13 mouse cellular contexts compared by ENCODE assay signal in genomic region chr6:52171938-52172337, GRCm38 (mm10). TPM values are rescaled to one million over a fixed set of nuclear protein-coding genes. Genes with fewer than 3 reads are reported as not detected.
DNase-seq lines count a peak whose midpoint lies in the region; ATAC-seq and TF ChIP-seq lines count a peak whose summit lies in the region.
"Had no signal": no experiment of that assay in that cellular context is flagged by ENCODE, and none has a peak within 500 bp of the region (broad histone marks: within the 10 kb centered on the region; RNA-seq: fewer than 3 reads in every experiment).

No protein-coding gene starts in this region.

- peaks cover 47% of the 10 kb centered on the region for H3K4me1 ChIP-seq in heart, embryonic 10.5 days
- peaks cover 4% of the 10 kb centered on the region for H3K4me1 ChIP-seq in embryonic facial prominence, embryonic 11.5 days (ENCODE audit: control insufficient read depth, insufficient read depth, low read length)
- peaks cover 13% of the 10 kb centered on the region; the same call in 1 of the 2 replicates for H3K4me1 ChIP-seq in kidney, adult 2 months (ENCODE audit: control insufficient read depth, insufficient read depth, low read length)
- peaks cover 3% of the 10 kb centered on the region; the same call in 1 of the 2 replicates for H3K4me1 ChIP-seq in liver, embryonic 16.5 days (ENCODE audit: control insufficient read depth, low read depth, low read length)

- no peaks in the 10 kb centered on the region for H3K9me3 ChIP-seq in heart, embryonic 10.5 days
- H3K9me3 ChIP-seq in embryonic facial prominence, embryonic 11.5 days (replicated peaks; ENCODE audit: control insufficient read depth, low read length), result no peaks in the 10 kb centered on the region
- no peaks in the 10 kb centered on the region for H3K9me3 ChIP-seq in liver, embryonic 16.5 days (replicated peaks; ENCODE audit: control insufficient read depth, low read length)

- WGBS in heart, embryonic 10.5 days, result 9% methylated on average over 7 of the region's 7 CpGs
- 5% methylated on average over 7 of the region's 7 CpGs for WGBS in embryonic facial prominence, embryonic 11.5 days
- WGBS in kidney, adult 2 months, result 31% methylated on average over 7 of the region's 7 CpGs
- WGBS in liver, embryonic 16.5 days (ENCODE audit: insufficient replicate concordance), result 33% methylated on average over 7 of the region's 7 CpGs

- no peak for ATAC-seq in embryonic facial prominence, embryonic 11.5 days (replicated peaks; ENCODE audit: insufficient number of reproducible peaks, low FRiP score, low TSS enrichment, low read depth)
- no peak for ATAC-seq in liver, embryonic 16.5 days (ENCODE audit: low read depth)
- ATAC-seq: activated CD4-positive, CD25-positive, alpha-beta regulatory T cell, adult 4 months had no signal

- H3K4me2 ChIP-seq in embryonic facial prominence, embryonic 11.5 days (ENCODE audit: low read depth, low read length), result peak overlapping the region; percentile 44
- 0 out of 2 replicates have a peak overlapping the region, but pooled peaks have one; percentile 34 for H3K4me2 ChIP-seq in liver, embryonic 16.5 days (ENCODE audit: low read depth, low read length)

- H3K9ac ChIP-seq in embryonic facial prominence, embryonic 11.5 days (replicated peaks; ENCODE audit: low read length), result peak overlapping the region; percentile 34; the same call in 1 of the 2 replicates
- no peak overlapping the region for H3K9ac ChIP-seq in liver, embryonic 16.5 days (ENCODE audit: low read depth, low read length)

- H3K27me3 ChIP-seq in heart, embryonic 10.5 days (ENCODE audit: insufficient read depth, poor library complexity, severe bottlenecking), result peaks cover 99% of the 10 kb centered on the region
- peaks cover 79% of the 10 kb centered on the region for H3K27me3 ChIP-seq in embryonic facial prominence, embryonic 11.5 days (ENCODE audit: control insufficient read depth, insufficient read depth, low read length)
- no peaks in the 10 kb centered on the region for H3K27me3 ChIP-seq in kidney, adult 2 months (replicated peaks; ENCODE audit: control insufficient read depth, insufficient read depth, low read length)
- peaks cover 92% of the 10 kb centered on the region for H3K27me3 ChIP-seq in liver, embryonic 16.5 days (ENCODE audit: control insufficient read depth, insufficient read depth, low read depth, low read length)

- H3K4me3 ChIP-seq in heart, embryonic 10.5 days, result peak overlapping the region; percentile 62
- no peak overlapping the region for H3K4me3 ChIP-seq in embryonic facial prominence, embryonic 11.5 days (ENCODE audit: low read depth, low read length)
- H3K4me3 ChIP-seq in kidney, adult 2 months (ENCODE audit: insufficient read depth, low read depth, low read length), result no peak overlapping the region; the same call in 1 of the 2 replicates
- H3K4me3 ChIP-seq in liver, embryonic 16.5 days (ENCODE audit: low read depth, low read length), result no peak overlapping the region
- H3K4me3 ChIP-seq: myocyte had no signal

- peak overlapping the region; percentile 82 for H3K27ac ChIP-seq in heart, embryonic 10.5 days
- no peak overlapping the region; the same call in 1 of the 2 replicates for H3K27ac ChIP-seq in embryonic facial prominence, embryonic 11.5 days (replicated peaks; ENCODE audit: low read depth, low read length)
- H3K27ac ChIP-seq in kidney, adult 2 months (ENCODE audit: insufficient read depth, low read depth, low read length), result no peak overlapping the region
- no peak overlapping the region for H3K27ac ChIP-seq in liver, embryonic 16.5 days (ENCODE audit: low read length)

- no peak for TF ChIP-seq CTCF in kidney, adult 2 months (conservative IDR thresholded peaks at IDR 0.05; ENCODE audit: insufficient read depth, insufficient read length, low read depth, low read length)

- H3K36me3 ChIP-seq in heart, embryonic 10.5 days, result no peaks in the 10 kb centered on the region
- H3K36me3 ChIP-seq in embryonic facial prominence, embryonic 11.5 days (replicated peaks; ENCODE audit: control insufficient read depth, insufficient read depth, low read depth, low read length), result no peaks in the 10 kb centered on the region
- H3K36me3 ChIP-seq in kidney, adult 2 months (ENCODE audit: control insufficient read depth, insufficient read depth, low read length), result no peaks in the 10 kb centered on the region; the same call in 1 of the 2 replicates
- H3K36me3 ChIP-seq in liver, embryonic 16.5 days (ENCODE audit: control insufficient read depth, insufficient read depth), result no peaks in the 10 kb centered on the region

- no peak for DNase-seq in heart, embryonic 10.5 days (ENCODE audit: low spot score)
- DNase-seq in heart, adult 8-10 months (ENCODE audit: low spot score), result no peak
- DNase-seq in embryonic facial prominence, embryonic 11.5 days (ENCODE audit: low spot score), result no peak
- DNase-seq in kidney, adult 2 months, result peak; percentile 65
- no peak for DNase-seq in cerebellum, postnatal 14 days
- DNase-seq in thymus, postnatal 36 days, result no peak
- DNase-seq in left cerebral cortex, adult 9 months (ENCODE audit: low spot score in 2 of 2), result no peak
- DNase-seq: cerebellum, adult 9-11 months had no signal

- TF ChIP-seq POLR2A in kidney, adult 2 months (IDR thresholded peaks at IDR 0.05; ENCODE audit: low read depth, low read length), result no peak

RNA-seq across cellular contexts. Expression of gene 5730596B20Rik, which starts 5.4 kb away (rescaled TPM):
- 0.07 and 1.5 TPM in 2 replicates for polyA plus RNA-seq in heart, embryonic 10.5 days (2016; fragmentation: Nextera tagmentation; extraction: Ambion mirVana)
- total RNA-seq in heart, adult 8-10 months (2022), result under 1 TPM in 1 of 4 experiments, not detected in 3; 0.06 TPM
- 0.13 and 0.22 TPM in 2 replicates for polyA plus RNA-seq in embryonic facial prominence, embryonic 11.5 days (2014; fragmentation: Nextera tagmentation; extraction: Ambion mirVana)
- polyA plus RNA-seq in kidney, adult 2 months (2012; rRNA removed), result 0.19 and 0.22 TPM in 2 replicates
- polyA plus RNA-seq in liver, embryonic 16.5 days (2015; fragmentation: Nextera tagmentation; extraction: Ambion mirVana), result 0.04 and 0.05 TPM in 2 replicates
- total RNA-seq: gastrocnemius, adult 18-20 months; left cerebral cortex, postnatal 36 days had no signal
- polyA plus RNA-seq: activated CD4-positive, CD25-positive, alpha-beta regulatory T cell, adult 4 months had no signal

RNA-seq across cellular contexts. Expression of gene Hoxa2, which starts 7.3 kb away (rescaled TPM):
- 4.3 and 10.3 TPM in 2 replicates for polyA plus RNA-seq in heart, embryonic 10.5 days (2016; fragmentation: Nextera tagmentation; extraction: Ambion mirVana)
- under 1 TPM in 3 of 4 experiments, not detected in 1; 0.20 to 0.34 (median 0.22) TPM for total RNA-seq in heart, adult 8-10 months (2022)
- polyA plus RNA-seq in embryonic facial prominence, embryonic 11.5 days (2014; fragmentation: Nextera tagmentation; extraction: Ambion mirVana), result 19.4 and 24.1 TPM in 2 replicates
- 1.3 and 1.6 TPM in 2 replicates for polyA plus RNA-seq in kidney, adult 2 months (2012; rRNA removed)
- 0.22 and 0.44 TPM in 2 replicates for polyA plus RNA-seq in liver, embryonic 16.5 days (2015; fragmentation: Nextera tagmentation; extraction: Ambion mirVana)
- total RNA-seq: left cerebral cortex, postnatal 36 days had no signal
- polyA plus RNA-seq: activated CD4-positive, CD25-positive, alpha-beta regulatory T cell, adult 4 months had no signal

RNA-seq across cellular contexts. Expression of gene Hoxa1, which starts 13.8 kb away (rescaled TPM):
- polyA plus RNA-seq in heart, embryonic 10.5 days (2016; fragmentation: Nextera tagmentation; extraction: Ambion mirVana), result 1.00 and 4.1 TPM in 2 replicates
- under 1 TPM in 2 of 4 experiments, not detected in 2; 0.16 to 0.19 TPM for total RNA-seq in heart, adult 8-10 months (2022)
- 1.1 TPM in 2 replicates for polyA plus RNA-seq in embryonic facial prominence, embryonic 11.5 days (2014; fragmentation: Nextera tagmentation; extraction: Ambion mirVana)
- polyA plus RNA-seq in kidney, adult 2 months (2012; rRNA removed), result 1.2 and 1.3 TPM in 2 replicates
- polyA plus RNA-seq in liver, embryonic 16.5 days (2015; fragmentation: Nextera tagmentation; extraction: Ambion mirVana), result 0.20 TPM in 2 replicates
- total RNA-seq: left cerebral cortex, postnatal 36 days had no signal
- polyA plus RNA-seq: activated CD4-positive, CD25-positive, alpha-beta regulatory T cell, adult 4 months had no signal

RNA-seq across cellular contexts. Expression of gene Hoxa4, which starts 19.6 kb away (rescaled TPM):
- polyA plus RNA-seq in heart, embryonic 10.5 days (2016; fragmentation: Nextera tagmentation; extraction: Ambion mirVana), result 0.17 and 1.4 TPM in 2 replicates
- total RNA-seq in heart, adult 8-10 months (2022), result under 1 TPM; 0.31 to 0.49 (median 0.38) TPM
- polyA plus RNA-seq in embryonic facial prominence, embryonic 11.5 days (2014; fragmentation: Nextera tagmentation; extraction: Ambion mirVana), result 0.31 and 0.34 TPM in 2 replicates
- polyA plus RNA-seq in kidney, adult 2 months (2012; rRNA removed), result 2.8 TPM in 2 replicates
- polyA plus RNA-seq in liver, embryonic 16.5 days (2015; fragmentation: Nextera tagmentation; extraction: Ambion mirVana), result 0.07 and 0.13 TPM in 2 replicates
- total RNA-seq: left cerebral cortex, postnatal 36 days had no signal
- polyA plus RNA-seq: activated CD4-positive, CD25-positive, alpha-beta regulatory T cell, adult 4 months had no signal

RNA-seq across cellular contexts. Expression of gene Hoxa5, which starts 32.4 kb away (rescaled TPM):
- polyA plus RNA-seq in heart, embryonic 10.5 days (2016; fragmentation: Nextera tagmentation; extraction: Ambion mirVana), result 0.58 and 6.0 TPM in 2 replicates
- under 1 TPM; 0.41 to 0.69 (median 0.57) TPM for total RNA-seq in heart, adult 8-10 months (2022)
- polyA plus RNA-seq in embryonic facial prominence, embryonic 11.5 days (2014; fragmentation: Nextera tagmentation; extraction: Ambion mirVana), result 0.39 and 1.4 TPM in 2 replicates
- 6.9 and 8.1 TPM in 2 replicates for polyA plus RNA-seq in kidney, adult 2 months (2012; rRNA removed)
- polyA plus RNA-seq in liver, embryonic 16.5 days (2015; fragmentation: Nextera tagmentation; extraction: Ambion mirVana), result 0.26 and 0.68 TPM in 2 replicates
- total RNA-seq: left cerebral cortex, postnatal 36 days had no signal
- polyA plus RNA-seq: activated CD4-positive, CD25-positive, alpha-beta regulatory T cell, adult 4 months had no signal
